Mouse (Mus musculus): Measurements from ENCODE around the gene Hipk4.

Hipk4 gene

GRCm38 (mm10) chr7:27499036-27499435, 24.0 kb upstream of the Hipk4 start, which contains the start of gene Prx:
Gene Prx, plus strand, starts transcription at chr7:27499324.
- DNase-seq, result no peak

- DNase-seq, result no peak
These were observed 21.4 kb upstream of the Hipk4 start for GRCm38 (mm10) chr7:27501620-27502019.

GRCm38 (mm10) chr7:27506765-27507370, 16.2 kb upstream of the Hipk4 start:
- DNase-seq, result peak; percentile 49

- DNase-seq, result peak; percentile 99
These were observed 15.1 kb upstream of the Hipk4 start for GRCm38 (mm10) chr7:27507711-27508647.

- DNase-seq, result peak; percentile 73
These were observed 14.4 kb upstream of the Hipk4 start for GRCm38 (mm10) chr7:27508648-27509005.

GRCm38 (mm10) chr7:27510809-27511208, 12.3 kb upstream of the Hipk4 start:
- DNase-seq, result no peak

GRCm38 (mm10) chr7:27514961-27515360, 8.1 kb upstream of the Hipk4 start:
- DNase-seq, result no peak

GRCm38 (mm10) chr7:27518314-27518713, 4.8 kb upstream of the Hipk4 start:
- no peak for DNase-seq

GRCm38 (mm10) chr7:27520104-27520503, 3.0 kb upstream of the Hipk4 start:
- no peak for DNase-seq

- DNase-seq, result no peak
These were observed 2.5 kb upstream of the Hipk4 start for GRCm38 (mm10) chr7:27520599-27520998.

- DNase-seq, result no peak
These were observed 738 bp downstream of the Hipk4 start for GRCm38 (mm10) chr7:27523805-27524204.

GRCm38 (mm10) chr7:27526039-27526827, 3.2 kb downstream of the Hipk4 start:
- peak; percentile 88 for DNase-seq

- no peak for DNase-seq
These were observed 6.0 kb downstream of the Hipk4 start for GRCm38 (mm10) chr7:27529070-27529469.

GRCm38 (mm10) chr7:27530937-27531336, 7.9 kb downstream of the Hipk4 start:
- no peak for DNase-seq

GRCm38 (mm10) chr7:27531707-27532106, 8.6 kb downstream of the Hipk4 start:
- DNase-seq, result no peak

GRCm38 (mm10) chr7:27532480-27533050, 9.5 kb downstream of the Hipk4 start:
- DNase-seq, result no peak

GRCm38 (mm10) chr7:27535386-27535785, 12.3 kb downstream of the Hipk4 start:
- DNase-seq, result no peak

- no peak for DNase-seq
These were observed 13.6 kb downstream of the Hipk4 start for GRCm38 (mm10) chr7:27536618-27537017.

- DNase-seq, result no peak
These were observed 14.9 kb downstream of the Hipk4 start for GRCm38 (mm10) chr7:27537998-27538397.

- no peak for DNase-seq
These were observed 15.7 kb downstream of the Hipk4 start for GRCm38 (mm10) chr7:27538797-27539196.

GRCm38 (mm10) chr7:27540521-27540920, 17.5 kb downstream of the Hipk4 start:
- no peak for DNase-seq

- DNase-seq, result no peak
These were observed 17.9 kb downstream of the Hipk4 start for GRCm38 (mm10) chr7:27540935-27541334.

GRCm38 (mm10) chr7:27541431-27541830, 18.4 kb downstream of the Hipk4 start:
- no peak for DNase-seq

Measured in embryo, embryonic 11 days (tissue).